In genomic region chr1:59804363-59804762, GRCm38 (mm10) we compare ENCODE assay signal across 19 mouse cellular contexts. TPM values are rescaled to one million over a fixed set of nuclear protein-coding genes. Genes with fewer than 3 reads are reported as not detected.
A peak's percentile ranks its signal among the peaks of the same experiment; 100 is the strongest.
DNase-seq lines count a peak whose midpoint lies in the region; ATAC-seq and TF ChIP-seq lines count a peak whose summit lies in the region.
"Had no signal": no experiment of that assay in that cellular context is flagged by ENCODE, and none has a peak within 500 bp of the region (broad histone marks: within the 10 kb centered on the region; RNA-seq: fewer than 3 reads in every experiment).

No protein-coding gene starts in this region.

- H3K36me3 ChIP-seq in heart, embryonic 12.5 days: no peaks in the 10 kb centered on the region; the same call in 1 of the 2 replicates
- H3K36me3 ChIP-seq in heart, embryonic 11.5 days (ENCODE audit: control insufficient read depth, insufficient read depth, low read length): no peaks in the 10 kb centered on the region
- H3K36me3 ChIP-seq in liver, adult 2 months (ENCODE audit: control insufficient read depth, insufficient read depth, low read length): no peaks in the 10 kb centered on the region
- no peaks in the 10 kb centered on the region for H3K36me3 ChIP-seq in liver, embryonic 11.5 days (ENCODE audit: control insufficient read depth, insufficient read depth, low read length)
- peaks cover 3% of the 10 kb centered on the region; the same call in 1 of the 2 replicates for H3K36me3 ChIP-seq in midbrain, embryonic 10.5 days
- H3K36me3 ChIP-seq: forebrain, embryonic 15.5 days; midbrain, embryonic 13.5 days had no signal

- H3K4me2 ChIP-seq in heart, embryonic 12.5 days: no peak overlapping the region
- no peak overlapping the region for H3K4me2 ChIP-seq in heart, embryonic 11.5 days
- H3K4me2 ChIP-seq in liver, embryonic 11.5 days: no peak overlapping the region
- H3K4me2 ChIP-seq: forebrain, embryonic 15.5 days; midbrain, embryonic 13.5 days had no signal

- peak overlapping the region; percentile 43; the same call in 1 of the 2 replicates for H3K27ac ChIP-seq in heart, embryonic 12.5 days (ENCODE audit: poor library complexity, severe bottlenecking)
- no peak overlapping the region for H3K27ac ChIP-seq in heart, embryonic 11.5 days (ENCODE audit: low read depth, low read length)
- peak overlapping the region; percentile 29; the same call in 1 of the 2 replicates for H3K27ac ChIP-seq in liver, adult 2 months (replicated peaks; ENCODE audit: insufficient read depth, low read depth, low read length)
- peak overlapping the region; percentile 33; the same call in 1 of the 2 replicates for H3K27ac ChIP-seq in liver, embryonic 11.5 days (ENCODE audit: low read depth, low read length)
- H3K27ac ChIP-seq in midbrain, embryonic 10.5 days (replicated peaks): no peak overlapping the region
- H3K27ac ChIP-seq: embryonic facial prominence, embryonic 10.5 days; forebrain, embryonic 15.5 days; limb, embryonic 10.5 days; midbrain, embryonic 13.5 days had no signal

- no peaks in the 10 kb centered on the region for H3K27me3 ChIP-seq in heart, embryonic 12.5 days (replicated peaks)
- H3K27me3 ChIP-seq in heart, embryonic 11.5 days (ENCODE audit: control insufficient read depth, insufficient read depth, low read length): no peaks in the 10 kb centered on the region
- no peaks in the 10 kb centered on the region for H3K27me3 ChIP-seq in liver, adult 2 months (ENCODE audit: control insufficient read depth, insufficient read depth, low read length)
- H3K27me3 ChIP-seq in liver, embryonic 11.5 days (replicated peaks; ENCODE audit: control insufficient read depth, insufficient read depth, low read length): no peaks in the 10 kb centered on the region
- no peaks in the 10 kb centered on the region for H3K27me3 ChIP-seq in midbrain, embryonic 10.5 days (ENCODE audit: low read depth, poor library complexity, severe bottlenecking)
- H3K27me3 ChIP-seq: forebrain, embryonic 15.5 days; midbrain, embryonic 13.5 days had no signal

- ATAC-seq in heart, embryonic 12.5 days (ENCODE audit: insufficient number of reproducible peaks, low FRiP score): peak; percentile 63
- ATAC-seq in heart, embryonic 11.5 days (replicated peaks; ENCODE audit: insufficient number of reproducible peaks, low FRiP score, low TSS enrichment): no peak
- ATAC-seq in liver, embryonic 11.5 days (replicated peaks; ENCODE audit: low FRiP score): peak; percentile 82
- ATAC-seq: forebrain, embryonic 15.5 days; midbrain, embryonic 13.5 days had no signal

- no peaks in the 10 kb centered on the region for H3K9me3 ChIP-seq in heart, embryonic 12.5 days (replicated peaks)
- no peaks in the 10 kb centered on the region for H3K9me3 ChIP-seq in heart, embryonic 11.5 days (replicated peaks; ENCODE audit: control insufficient read depth, low read length)
- H3K9me3 ChIP-seq in liver, embryonic 11.5 days (ENCODE audit: control insufficient read depth, low read length): no peaks in the 10 kb centered on the region
- H3K9me3 ChIP-seq in midbrain, embryonic 10.5 days (replicated peaks): no peaks in the 10 kb centered on the region
- H3K9me3 ChIP-seq: embryonic facial prominence, embryonic 10.5 days; forebrain, embryonic 15.5 days; limb, embryonic 10.5 days; midbrain, embryonic 13.5 days had no signal

- TF ChIP-seq CTCF in liver, adult 2 months (IDR thresholded peaks at IDR 0.05; ENCODE audit: low read depth, low read length): no peak

- no peak for TF ChIP-seq POLR2A in liver, adult 2 months (IDR thresholded peaks at IDR 0.05; ENCODE audit: extremely low read depth, insufficient read depth, low read length)

- WGBS in heart, embryonic 12.5 days: 33% methylated on average over 2 of the region's 2 CpGs
- 24% methylated on average over 2 of the region's 2 CpGs for WGBS in heart, embryonic 11.5 days (ENCODE audit: insufficient replicate concordance)
- 25% methylated on average over 2 of the region's 2 CpGs for WGBS in liver, adult 2 months
- 38% methylated on average over 2 of the region's 2 CpGs for WGBS in liver, embryonic 11.5 days
- WGBS in midbrain, embryonic 10.5 days: 84% methylated on average over 2 of the region's 2 CpGs

- peak; percentile 72 for DNase-seq in liver, adult 2 months (ENCODE audit: extremely low read depth, low read depth, low spot score)
- no peak for DNase-seq in liver
- no peak for DNase-seq in liver, embryonic 11.5 days (ENCODE audit: low spot score)
- peak; percentile 51 for DNase-seq in lung, postnatal 36 days
- no peak for DNase-seq in adrenal gland, adult 18-20 months (ENCODE audit: low spot score in 2 of 2)
- no peak for DNase-seq in midbrain, embryonic 10.5 days (ENCODE audit: low spot score)
- DNase-seq: adrenal gland, adult 8-10 months; cerebellum, adult 11-12 months; kidney, adult 9 months; layer of hippocampus, postnatal 36 days; right cerebral cortex, postnatal 4 days; thymus, postnatal 36 days had no signal

- H3K4me1 ChIP-seq in heart, embryonic 12.5 days (replicated peaks): peaks cover 21% of the 10 kb centered on the region
- peaks cover 19% of the 10 kb centered on the region for H3K4me1 ChIP-seq in heart, embryonic 11.5 days (ENCODE audit: control insufficient read depth, insufficient read depth, low read length)
- peaks cover 8% of the 10 kb centered on the region for H3K4me1 ChIP-seq in liver, adult 2 months (ENCODE audit: control insufficient read depth, insufficient read depth, low read length)
- peaks cover 9% of the 10 kb centered on the region for H3K4me1 ChIP-seq in liver, embryonic 11.5 days (replicated peaks; ENCODE audit: control insufficient read depth, insufficient read depth, low read length)
- H3K4me1 ChIP-seq in midbrain, embryonic 10.5 days: no peaks in the 10 kb centered on the region
- H3K4me1 ChIP-seq: embryonic facial prominence, embryonic 10.5 days; forebrain, embryonic 15.5 days; limb, embryonic 10.5 days; midbrain, embryonic 13.5 days had no signal

- no peak overlapping the region for H3K9ac ChIP-seq in heart, embryonic 12.5 days
- no peak overlapping the region for H3K9ac ChIP-seq in heart, embryonic 11.5 days (ENCODE audit: low read depth, low read length)
- H3K9ac ChIP-seq in liver, adult 2 months (ENCODE audit: low read depth, low read length): no peak overlapping the region
- H3K9ac ChIP-seq in liver, embryonic 11.5 days (ENCODE audit: low read depth, low read length): no peak overlapping the region
- H3K9ac ChIP-seq: forebrain, embryonic 15.5 days; midbrain, embryonic 13.5 days had no signal

- H3K79me2 ChIP-seq in liver, adult 2 months (ENCODE audit: control insufficient read depth, insufficient read depth, low read length): peaks cover 3% of the 10 kb centered on the region; the same call in 1 of the 2 replicates

- H3K4me3 ChIP-seq in heart, embryonic 12.5 days: no peak overlapping the region
- no peak overlapping the region for H3K4me3 ChIP-seq in heart, embryonic 11.5 days (ENCODE audit: low read depth, low read length)
- H3K4me3 ChIP-seq in liver, adult 2 months (ENCODE audit: insufficient read depth, low read depth, low read length): no peak overlapping the region
- H3K4me3 ChIP-seq in liver, embryonic 11.5 days (ENCODE audit: low read depth, low read length): no peak overlapping the region
- no peak overlapping the region for H3K4me3 ChIP-seq in midbrain, embryonic 10.5 days
- H3K4me3 ChIP-seq: embryonic facial prominence, embryonic 10.5 days; erythroblast, embryonic 14.5 days; forebrain, embryonic 15.5 days; limb, embryonic 10.5 days; midbrain, embryonic 13.5 days had no signal

RNA-seq across cellular contexts. Expression of gene Bmpr2, which starts 41.2 kb away (rescaled TPM):
- 8.7 and 11.1 TPM in 2 replicates for polyA plus RNA-seq in heart, embryonic 12.5 days (2016; fragmentation: Nextera tagmentation; extraction: Ambion mirVana)
- polyA plus RNA-seq in heart, embryonic 11.5 days (2014; fragmentation: Nextera tagmentation; extraction: Ambion mirVana): 12.0 and 12.7 TPM in 2 replicates
- 16.2 and 16.6 TPM in 2 replicates for total RNA-seq in liver, adult 2 months (2014; rRNA removed)
- polyA plus RNA-seq in liver, adult 2 months (2012; rRNA removed): 2.5 and 2.6 TPM in 2 replicates
- 4.1 and 5.2 TPM in 2 replicates for polyA plus RNA-seq in liver, embryonic 11.5 days (2014; fragmentation: Nextera tagmentation; extraction: Ambion mirVana)
- 10 to 100 TPM; 43.7 to 72.9 TPM for total RNA-seq in adrenal gland, adult 18-20 months (2021)
- polyA plus RNA-seq in midbrain, embryonic 10.5 days (2016; fragmentation: Nextera tagmentation; extraction: Ambion mirVana): 4.4 and 5.7 TPM in 2 replicates

Comparison
In these comparisons a context has a peak if more than half of its experiments do, and no peak if none do; other contexts are left out.
1. H3K27ac ChIP-seq: peak in heart, embryonic 12.5 days (single experiment), liver, adult 2 months (single experiment) and liver, embryonic 11.5 days (single experiment); none in heart, embryonic 11.5 days (single experiment) and midbrain, embryonic 10.5 days (single experiment).
2. DNase-seq: peak in liver, adult 2 months (single experiment) and lung, postnatal 36 days (single experiment); none in liver (single experiment), liver, embryonic 11.5 days (single experiment), adrenal gland, adult 18-20 months (0 of 2) and midbrain, embryonic 10.5 days (single experiment).